Mouse (Mus musculus) T-helper 1 cell (primary cell): Measurements from ENCODE around the gene Smarca4.
"Not testable (repeated sequence)": the region's sequence is repeated elsewhere in the genome, so short reads cannot be mapped to it uniquely, and the experiment has no call there.

Experiments used
- in situ Hi-C: fragments of 300-600 bp; cut with MboI, MseI; formaldehyde crosslinking; loops from one replicate; pipeline ENCODE4 v1.15.1; 2025; ENCODE audit warnings: high pct_unique_total_duplicates

The Smarca4 gene

GRCm38 (mm10) chr9:21653253-21653652, 37.3 kb downstream of the Smarca4 start:
- in situ Hi-C loops: no loop called here

GRCm38 (mm10) chr9:21662034-21662433, 46.1 kb downstream of the Smarca4 start:
- in situ Hi-C loops: no loop called here

- in situ Hi-C loops: no loop called here
These were observed 53.0 kb downstream of the Smarca4 start for GRCm38 (mm10) chr9:21668946-21669345.

DNA sequence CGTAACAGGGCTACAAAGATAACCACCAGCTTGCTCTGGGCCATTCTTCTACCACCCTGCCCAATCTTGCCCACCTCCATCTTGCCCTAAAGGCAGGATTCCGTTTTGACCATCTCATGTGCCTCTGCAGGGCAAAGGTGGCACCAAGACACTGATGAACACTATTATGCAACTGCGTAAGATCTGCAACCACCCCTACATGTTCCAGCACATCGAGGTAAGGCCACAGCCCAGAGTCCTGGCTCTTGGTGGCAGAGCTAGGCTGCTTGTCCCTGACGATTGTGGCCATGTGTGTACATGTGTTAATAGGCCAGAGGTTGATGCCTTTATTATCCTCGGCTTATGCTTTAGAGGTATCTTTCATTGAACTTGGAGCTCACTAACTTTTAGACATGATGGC, 54.4 kb downstream of the Smarca4 start:
- in situ Hi-C loops: no loop called here

DNA sequence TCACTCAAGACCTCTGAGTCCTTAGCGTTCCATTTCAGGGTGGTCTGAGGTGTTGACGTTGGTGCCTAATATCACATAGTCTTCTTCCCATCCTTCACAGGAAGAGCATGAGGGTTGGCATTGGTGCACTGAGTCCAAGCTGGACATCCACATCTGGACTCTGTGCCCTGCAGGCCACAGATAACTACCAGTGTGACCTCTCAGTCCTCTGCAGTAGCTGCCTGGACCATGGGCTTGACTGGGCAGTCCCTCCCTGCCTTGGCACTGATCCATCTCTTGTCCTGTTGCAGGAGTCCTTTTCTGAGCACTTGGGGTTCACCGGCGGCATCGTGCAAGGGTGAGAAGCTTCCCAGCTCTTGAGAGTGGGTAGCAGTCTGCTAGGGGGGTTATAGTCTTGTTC, 55.8 kb downstream of the Smarca4 start:
- in situ Hi-C loops: no loop called here

DNA sequence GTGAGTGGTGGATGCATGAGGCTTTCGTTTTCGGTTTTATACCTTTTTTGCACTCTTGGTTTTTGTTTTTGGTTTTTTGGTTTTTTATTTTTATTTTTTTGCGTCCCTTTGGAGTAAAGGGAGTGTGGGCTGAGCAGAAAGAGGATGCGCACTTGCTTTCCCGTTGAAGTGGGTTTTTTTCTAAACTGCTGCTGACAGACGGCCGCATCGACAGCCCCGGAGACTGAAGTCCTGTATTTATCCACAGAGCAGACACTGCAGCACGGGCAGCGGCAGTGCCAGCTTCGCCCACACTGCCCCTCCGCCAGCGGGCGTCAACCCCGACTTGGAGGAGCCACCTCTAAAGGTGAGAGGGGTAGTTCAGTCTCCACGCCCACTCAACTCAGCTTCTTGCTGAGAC, 61.7 kb downstream of the Smarca4 start:
- in situ Hi-C loops: no loop called here

DNA sequence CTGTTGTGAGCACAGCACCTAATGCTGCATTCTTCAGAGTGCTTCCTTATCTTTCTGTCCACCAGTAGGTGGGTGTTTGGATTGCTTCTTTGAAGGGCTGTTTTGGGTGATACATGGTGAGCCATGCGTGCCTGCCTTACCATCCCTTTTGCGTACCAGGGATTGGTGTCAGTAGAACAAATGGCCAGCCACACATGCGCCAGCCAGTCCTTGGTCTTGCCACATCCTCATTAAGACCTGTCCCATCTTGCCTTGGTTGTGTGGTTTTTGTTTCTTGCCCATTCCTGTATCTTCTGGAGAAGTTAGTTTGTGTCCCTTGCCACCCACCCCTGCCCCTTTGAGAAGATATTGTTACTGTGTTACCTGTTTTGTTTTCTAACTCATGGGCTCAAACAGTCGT, 64.5 kb downstream of the Smarca4 start:
- in situ Hi-C loops: no loop called here

DNA sequence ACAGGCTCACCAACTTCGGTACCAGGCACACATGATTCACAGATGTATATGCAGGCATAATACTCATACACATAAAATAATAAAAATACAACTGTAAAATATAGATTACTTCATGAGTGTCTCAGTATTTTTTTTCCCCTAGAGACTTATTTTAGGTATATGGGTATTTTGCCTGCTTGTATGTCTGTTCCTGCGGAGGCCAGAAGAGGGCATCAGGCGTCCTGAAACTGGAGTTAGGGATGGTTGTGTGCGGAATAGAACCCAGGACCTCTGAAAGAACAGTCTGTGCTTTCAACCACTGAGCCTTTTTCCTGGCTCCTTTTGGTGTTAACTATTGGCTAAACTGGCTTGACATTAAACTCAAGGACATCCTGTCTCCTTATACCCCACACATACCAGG, 66.9 kb downstream of the Smarca4 start:
- in situ Hi-C loops: no loop called here

GRCm38 (mm10) chr9:21683897-21684296, 67.9 kb downstream of the Smarca4 start:
- in situ Hi-C loops: no loop called here

DNA sequence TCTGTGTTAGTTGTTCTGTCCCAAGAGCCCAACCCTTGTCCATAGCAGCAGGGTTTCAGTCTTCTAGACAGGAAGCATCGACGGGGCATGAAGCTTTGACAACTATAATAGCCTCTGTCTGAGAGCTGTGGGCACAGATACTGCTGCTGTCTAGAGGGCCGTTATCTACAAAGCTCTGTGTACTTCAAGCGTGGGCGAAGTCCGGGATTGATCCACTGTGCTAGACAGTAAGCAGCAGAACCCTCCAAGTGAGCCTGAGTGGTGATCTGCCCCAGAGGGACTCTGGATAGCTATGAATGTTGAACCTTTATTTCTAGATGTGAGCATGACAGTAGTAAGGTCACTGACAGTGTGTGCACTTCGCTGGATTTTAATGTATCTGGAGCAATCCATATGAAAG, 72.6 kb downstream of the Smarca4 start:
- in situ Hi-C loops: no loop called here

DNA sequence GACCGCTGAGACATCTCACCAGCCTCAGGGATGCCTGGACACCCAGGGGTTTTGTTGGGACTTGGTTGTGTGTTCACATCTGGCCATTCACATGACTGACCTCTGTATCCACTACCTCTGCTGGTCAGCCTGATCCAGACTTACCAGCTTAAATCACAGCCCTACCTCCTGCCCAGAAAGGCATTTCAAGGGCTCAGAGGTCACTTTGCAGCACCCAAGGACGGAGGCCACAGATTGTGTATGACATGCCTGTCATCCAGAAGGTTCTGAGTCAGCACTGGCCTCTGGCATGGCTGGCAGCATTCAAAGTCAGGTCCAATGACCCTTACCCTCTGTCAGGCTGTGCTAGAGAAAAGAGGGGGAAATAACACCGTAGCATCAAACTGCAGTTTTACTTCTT, 74.1 kb downstream of the Smarca4 start:
- in situ Hi-C loops: no loop called here

DNA sequence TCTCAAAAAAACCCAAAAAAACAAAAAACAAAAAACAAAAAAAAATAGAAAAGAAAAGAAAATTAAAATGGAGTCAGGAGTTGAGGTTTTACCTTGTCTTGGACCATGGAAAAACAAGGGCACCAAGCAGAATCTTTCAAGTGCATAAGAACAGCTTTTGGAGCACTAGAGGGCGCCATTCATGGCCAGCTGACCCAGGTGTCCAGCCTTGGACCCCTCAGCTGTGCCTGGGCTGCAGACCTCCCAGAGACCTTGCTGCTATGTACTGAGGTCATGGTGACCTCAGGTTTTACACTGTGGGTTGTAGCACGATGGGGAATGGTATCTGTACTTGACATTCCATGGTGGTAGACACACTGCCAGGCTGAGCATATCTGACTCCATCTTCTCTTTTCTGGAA, 75.9 kb downstream of the Smarca4 start:
- in situ Hi-C loops: no loop called here

DNA sequence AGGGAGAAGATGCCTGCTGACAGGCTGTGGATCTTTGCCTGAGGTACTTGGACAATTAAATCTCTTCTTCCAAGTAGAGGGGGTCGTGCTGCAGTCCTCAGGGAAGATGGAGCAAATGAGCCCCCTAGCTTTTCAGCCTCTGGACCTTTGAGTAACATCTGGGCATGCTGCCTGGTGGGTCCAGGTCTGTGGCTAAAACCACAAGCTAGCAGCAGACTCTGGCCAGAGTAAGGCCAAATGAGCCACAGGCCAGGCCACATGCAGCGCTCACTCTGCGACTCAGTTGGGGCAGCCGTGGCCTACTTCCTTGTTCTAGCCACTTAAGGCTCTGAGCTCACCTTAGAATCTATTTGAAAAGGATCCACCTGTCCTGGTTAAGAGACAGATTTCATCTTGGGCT, 76.5 kb downstream of the Smarca4 start:
- in situ Hi-C loops: no loop called here

DNA sequence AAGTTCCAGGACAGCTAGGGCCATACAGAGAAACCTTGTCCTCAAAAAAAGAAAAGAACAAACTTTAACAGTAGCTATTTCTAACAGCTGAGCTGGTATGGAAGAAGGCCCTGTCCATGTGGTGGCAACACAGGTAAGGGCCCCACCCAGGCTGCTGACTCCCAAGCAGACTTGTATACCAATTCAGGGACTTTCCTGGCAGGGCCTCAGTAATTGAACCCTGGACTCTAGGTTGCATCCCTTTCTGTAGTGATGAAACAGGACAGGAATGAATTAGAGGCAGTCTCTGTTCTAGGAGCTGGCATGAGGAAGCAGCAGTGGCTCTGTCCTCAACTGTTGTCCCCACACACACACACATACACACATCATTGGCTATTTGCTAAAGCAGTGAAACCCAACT, 78.1 kb downstream of the Smarca4 start:
- in situ Hi-C loops: no loop called here

DNA sequence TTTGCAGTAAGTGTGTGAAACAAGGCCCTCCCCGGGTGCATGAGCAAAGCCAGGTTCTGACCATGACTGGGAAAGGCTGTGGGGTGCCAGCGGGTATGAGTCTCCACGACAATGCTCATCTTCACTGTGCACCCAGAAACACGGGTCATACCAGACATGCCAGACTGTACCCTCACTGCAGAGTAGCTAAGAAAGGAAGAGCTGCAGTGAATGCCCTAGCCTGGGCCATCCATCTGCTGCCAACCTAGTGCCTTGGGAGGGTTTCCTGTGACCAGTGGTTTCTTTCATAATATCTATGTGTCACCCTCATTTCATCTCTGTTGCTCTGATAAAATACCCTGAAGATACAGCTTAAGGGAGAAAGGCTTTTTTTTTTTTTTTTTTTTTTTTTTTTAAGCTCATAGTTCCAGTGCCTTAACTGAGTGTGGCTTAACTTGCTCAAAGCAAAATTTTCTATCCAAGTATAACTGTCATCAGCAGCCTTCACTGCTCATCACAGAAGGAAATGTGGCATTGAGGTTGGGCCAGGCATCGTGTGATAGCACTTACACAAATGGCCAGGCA, 79.3 kb downstream of the Smarca4 start:
- in situ Hi-C loops: no loop called here

DNA sequence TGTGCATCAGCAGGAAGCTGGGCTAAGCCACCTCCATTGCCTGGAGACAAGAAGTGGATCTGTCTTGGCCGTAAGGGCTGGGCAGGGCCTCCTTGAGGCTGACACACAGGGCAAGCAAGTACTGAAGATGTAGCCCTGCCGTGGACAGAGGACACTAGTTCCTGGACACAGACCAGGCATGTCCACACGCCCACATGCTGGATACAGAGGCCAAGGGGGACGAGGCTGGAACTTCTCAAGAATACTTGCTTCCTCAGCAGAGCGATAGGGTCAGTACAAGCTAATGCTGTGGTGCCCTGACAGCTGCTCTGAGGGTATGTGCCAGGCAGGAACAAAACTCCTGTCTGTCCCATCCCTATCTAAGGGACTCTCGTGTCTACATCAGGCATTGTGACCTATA, 81.2 kb downstream of the Smarca4 start:
- in situ Hi-C loops: no loop called here

DNA sequence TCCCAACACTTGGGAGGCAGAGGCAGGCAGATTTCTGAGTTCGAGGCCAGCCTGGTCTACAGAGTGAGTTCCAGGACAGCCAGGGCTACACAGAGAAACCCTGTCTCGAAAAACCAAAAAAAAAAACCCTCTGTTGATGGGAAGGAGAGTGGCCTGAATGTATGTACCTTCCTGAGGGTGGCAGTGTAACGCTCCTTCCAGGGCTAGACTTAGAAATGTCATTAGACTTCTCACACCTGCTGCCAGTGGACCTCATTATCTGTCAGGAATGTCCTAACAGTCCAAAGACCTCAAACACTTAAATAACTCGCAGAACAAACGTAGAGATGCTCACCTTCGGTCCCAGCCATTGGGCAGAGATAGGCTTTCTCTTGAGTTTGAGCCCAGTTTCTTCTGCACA, 83.3 kb downstream of the Smarca4 start:
- in situ Hi-C loops: not testable (repeated sequence)

GRCm38 (mm10) chr9:21701091-21701490, 85.1 kb downstream of the Smarca4 start:
- in situ Hi-C loops: no loop called here

DNA sequence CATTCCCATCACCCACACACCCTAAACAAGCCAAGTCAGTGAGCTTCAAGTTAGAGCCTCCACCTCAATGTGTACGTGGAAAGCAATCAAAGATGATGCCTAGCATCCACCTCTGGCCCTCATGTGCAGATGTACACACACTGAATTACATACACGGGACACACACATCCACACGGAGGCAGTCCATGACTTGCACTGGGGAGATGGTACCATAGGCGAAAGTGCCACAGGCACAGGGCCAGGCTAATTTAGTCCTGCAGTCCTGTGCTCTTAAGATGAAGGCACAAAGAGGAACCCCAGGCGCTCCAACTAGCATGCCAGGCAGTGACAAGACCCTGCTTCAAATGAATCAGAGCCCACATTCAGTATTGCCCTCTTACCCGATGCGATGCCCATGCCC, 87.5 kb downstream of the Smarca4 start:
- in situ Hi-C loops: no loop called here

GRCm38 (mm10) chr9:21706085-21706484, 90.1 kb downstream of the Smarca4 start:
- in situ Hi-C loops: no loop called here

- in situ Hi-C loops: no loop called here
These were observed 90.8 kb downstream of the Smarca4 start for GRCm38 (mm10) chr9:21706586-21707265.

- in situ Hi-C loops: no loop called here
These were observed 93.4 kb downstream of the Smarca4 start for GRCm38 (mm10) chr9:21709340-21709739.

DNA sequence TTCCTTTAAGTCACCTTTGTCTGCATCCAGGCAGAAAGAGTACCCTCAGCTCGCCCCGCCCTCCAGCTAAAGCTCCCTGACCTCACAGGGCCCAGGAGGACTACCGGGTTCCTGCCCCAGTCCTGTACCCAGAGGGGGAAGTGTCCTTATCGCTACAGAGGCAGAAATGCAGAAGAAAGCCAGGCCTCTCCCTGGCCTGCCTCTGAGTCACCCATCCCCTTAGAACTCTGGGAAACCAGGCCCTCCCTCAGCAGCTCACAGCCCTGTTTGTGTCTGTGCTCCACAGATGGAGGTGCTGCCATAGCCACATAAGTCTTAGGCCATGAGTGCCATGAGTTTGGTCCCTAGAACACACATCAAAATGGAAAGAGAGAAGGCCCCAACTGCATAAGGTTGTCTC, 99.3 kb downstream of the Smarca4 start:
- in situ Hi-C loops: no loop called here

DNA sequence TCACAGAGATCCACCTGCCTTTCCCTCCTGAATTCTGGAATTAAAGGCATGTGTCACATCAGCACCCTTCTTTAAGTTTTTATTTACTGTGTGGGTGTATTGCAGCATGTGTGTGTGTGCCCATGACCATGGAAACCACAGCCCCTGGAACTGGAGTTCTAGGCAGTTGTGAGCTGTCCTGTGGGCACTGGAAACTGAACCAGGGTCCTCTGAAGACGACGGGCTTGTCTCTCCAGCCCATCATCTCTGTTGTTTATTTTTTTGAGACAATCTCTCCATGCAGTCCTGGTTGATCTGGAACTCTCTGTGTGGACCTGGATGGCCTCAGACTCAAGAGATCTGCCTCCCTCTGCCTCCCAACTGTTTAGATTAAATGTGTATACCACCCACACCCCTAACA, 101.0 kb downstream of the Smarca4 start:
- in situ Hi-C loops: no loop called here
